Mouse (Mus musculus) hindbrain, postnatal 0 days (tissue): ENCODE data around the gene Sptb. TPM values are rescaled to one million over a fixed set of nuclear protein-coding genes. Genes with fewer than 3 reads are reported as not detected.
A peak's percentile ranks its signal among the peaks of the same experiment; 100 is the strongest.

ENCODE experiments used
- ATAC-seq: fragments of 200-750 bp; cut with Nextera tagmentation; 2 replicates; pipeline ENCODE4 v1.8.0; 2017; ENCODE audit warnings: mild to moderate bottlenecking, moderate TSS enrichment, moderate library complexity
- DNase-seq: peaks from one replicate; pipeline ENCODE4 v3.0.0-alpha.2; 2015; ENCODE audit warnings: low spot score
- H3K27ac ChIP-seq: fragments of 300-500 bp; sonication (generic); 2 replicates; pipeline ENCODE4 v1.5.1; 2014; ENCODE audit warnings: mild to moderate bottlenecking
- H3K27me3 ChIP-seq: fragments of 300-500 bp; sonication (generic); 2 replicates; pipeline ENCODE4 v1.6.1; 2014; ENCODE audit warnings: low read length, mixed read lengths; ENCODE audit not compliant: insufficient read depth
- H3K36me3 ChIP-seq: fragments of 300-500 bp; sonication (generic); 2 replicates; pipeline ENCODE4 v1.6.1; 2014; ENCODE audit warnings: low read length, mixed read lengths; ENCODE audit not compliant: insufficient read depth
- H3K4me1 ChIP-seq: fragments of 300-500 bp; sonication (generic); 2 replicates; pipeline ENCODE4 v1.6.1; 2014; ENCODE audit warnings: antibody characterized with exemption, low read length, mixed read lengths; ENCODE audit not compliant: insufficient read depth
- H3K4me2 ChIP-seq: fragments of 300-500 bp; sonication (generic); 2 replicates; pipeline ENCODE4 v1.6.1; 2014; ENCODE audit warnings: low read depth, mild to moderate bottlenecking, low read length, moderate library complexity, mixed read lengths
- H3K4me3 ChIP-seq: fragments of 300-500 bp; sonication (generic); 2 replicates; pipeline ENCODE4 v1.5.1; 2014; ENCODE audit warnings: low read length
- H3K9ac ChIP-seq: fragments of 300-500 bp; sonication (generic); replicated peaks from 2 replicates; pipeline ENCODE4 v1.6.1; 2014; ENCODE audit warnings: mild to moderate bottlenecking, low read length, moderate library complexity, mixed read lengths
- H3K9me3 ChIP-seq: fragments of 300-500 bp; sonication (generic); 2 replicates; pipeline ENCODE4 v1.6.1; 2016; ENCODE audit warnings: low read length, mixed read lengths
- CTCF ChIP-seq: IDR thresholded peaks from 2 replicates; pipeline ENCODE4 v1.5.1; 2016; ENCODE audit warnings: antibody characterized with exemption, control low read depth, low read depth
- WGBS: fragments of 180-500 bp; shearing (Covaris S2); extraction: QIAGEN DNeasy Blood & Tissue Kit; methylation state at CpG from one replicate; pipeline ENCODE4 v1.1.7; 2014; 5-methylcytosine and 5-hydroxymethylcytosine counted together
- polyA plus RNA-seq: library from polyadenylated mRNA; unstranded; fragments of >200 nt; fragmentation: Nextera tagmentation; extraction: Ambion mirVana; gene quantifications from 2 replicates; pipeline ENCODE4 v1.2.1, GENCODE M21; 2015
- total RNA-seq: library from RNA; depleted of rRNA; stranded (reverse); fragments of >200 nt; gene quantifications from 2 replicates; pipeline ENCODE4 v1.2.3, GENCODE M21; 2014

The Sptb gene
- total and polyA plus RNA-seq, 2 experiments from 2014 or later, result 5.8 to 45.4 TPM

DNA sequence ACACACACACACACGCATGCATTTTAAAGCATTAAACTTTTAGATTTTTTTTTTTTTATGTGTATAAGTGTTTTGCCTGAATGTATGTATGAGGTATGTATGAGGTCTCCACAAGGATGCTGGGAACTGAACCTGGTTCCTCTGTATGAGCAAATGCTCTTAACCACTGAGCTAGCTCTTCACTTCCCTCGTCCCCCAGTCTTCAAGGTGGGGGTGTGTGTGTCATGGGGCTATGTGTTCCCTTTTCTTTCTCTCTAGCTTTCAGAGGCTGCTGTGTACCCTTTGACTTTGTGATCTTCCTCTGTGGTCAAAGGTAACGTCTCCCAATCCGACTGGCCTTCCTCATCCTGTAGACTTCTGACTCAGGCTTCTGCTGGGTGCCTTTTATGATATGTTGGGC is 157.4 kb downstream of the Sptb start:
- TF ChIP-seq CTCF, result no peak
- ATAC-seq, result no peak
- Histone ChIP-seq H3K9me3 (no peaks in the 10 kb centered on the region), H3K4me1 (no peaks in the 10 kb centered on the region), H3K27me3 (no peaks in the 10 kb centered on the region), H3K4me2 (no peak overlapping the region), H3K4me3 (no peak overlapping the region), H3K9ac (no peak overlapping the region), H3K36me3 (no peaks in the 10 kb centered on the region), H3K27ac (no peak overlapping the region)
- WGBS, result 93% methylated on average over 4 of the region's 4 CpGs
- DNase-seq, result no peak

GRCm38 (mm10) chr12:76552321-76552720 is 158.0 kb downstream of the Sptb start:
- H3K9me3 ChIP-seq, result no peaks in the 10 kb centered on the region
- 37% methylated on average over 8 of the region's 8 CpGs for WGBS
- H3K27ac ChIP-seq, result no peak overlapping the region
- no peak overlapping the region for H3K9ac ChIP-seq
- H3K4me1 ChIP-seq, result peaks cover 4% of the 10 kb centered on the region
- no peaks in the 10 kb centered on the region for H3K27me3 ChIP-seq
- no peak for TF ChIP-seq CTCF
- no peaks in the 10 kb centered on the region for H3K36me3 ChIP-seq
- H3K4me3 ChIP-seq, result no peak overlapping the region
- no peak for DNase-seq
- ATAC-seq, result no peak
- H3K4me2 ChIP-seq, result no peak overlapping the region

GRCm38 (mm10) chr12:76549203-76549602 is 161.1 kb downstream of the Sptb start:
- H3K4me3 ChIP-seq, result no peak overlapping the region
- DNase-seq (no peak), ATAC-seq (no peak)
- H3K27me3 ChIP-seq, result no peaks in the 10 kb centered on the region
- H3K4me2 ChIP-seq, result no peak overlapping the region
- no peaks in the 10 kb centered on the region for H3K36me3 ChIP-seq
- no peak for TF ChIP-seq CTCF
- no peaks in the 10 kb centered on the region for H3K9me3 ChIP-seq
- H3K4me1 ChIP-seq, result peaks cover 13% of the 10 kb centered on the region
- H3K27ac ChIP-seq, result no peak overlapping the region
- H3K9ac ChIP-seq, result no peak overlapping the region
- 79% methylated on average over 3 of the region's 3 CpGs for WGBS

GRCm38 (mm10) chr12:76548082-76548423 is 162.3 kb downstream of the Sptb start:
- H3K9ac ChIP-seq, result no peak overlapping the region
- 37% methylated on average over 7 of the region's 7 CpGs for WGBS
- DNase-seq, result no peak
- no peak overlapping the region for H3K4me3 ChIP-seq
- H3K4me1 ChIP-seq, result peaks cover 13% of the 10 kb centered on the region
- H3K36me3 ChIP-seq, result no peaks in the 10 kb centered on the region
- H3K4me2 ChIP-seq, result no peak overlapping the region
- no peak for TF ChIP-seq CTCF
- no peak overlapping the region for H3K27ac ChIP-seq
- no peaks in the 10 kb centered on the region for H3K9me3 ChIP-seq
- no peak for ATAC-seq
- H3K27me3 ChIP-seq, result no peaks in the 10 kb centered on the region

GRCm38 (mm10) chr12:76547409-76548081 is 162.8 kb downstream of the Sptb start:
- 0 out of 2 replicates have a peak, but pooled peaks have one; percentile 8 for ATAC-seq
- no peak for DNase-seq
- peak overlapping the region; percentile 53 for H3K4me2 ChIP-seq
- peak overlapping the region; percentile 9; the same call in 1 of the 2 replicates for H3K4me3 ChIP-seq
- H3K36me3 ChIP-seq, result no peaks in the 10 kb centered on the region
- TF ChIP-seq CTCF, result no peak
- H3K4me1 ChIP-seq, result peaks cover 13% of the 10 kb centered on the region
- 31% methylated on average over 13 of the region's 13 CpGs for WGBS
- no peak overlapping the region for H3K27ac ChIP-seq
- H3K27me3 ChIP-seq, result no peaks in the 10 kb centered on the region
- H3K9me3 ChIP-seq, result no peaks in the 10 kb centered on the region
- no peak overlapping the region for H3K9ac ChIP-seq

DNA sequence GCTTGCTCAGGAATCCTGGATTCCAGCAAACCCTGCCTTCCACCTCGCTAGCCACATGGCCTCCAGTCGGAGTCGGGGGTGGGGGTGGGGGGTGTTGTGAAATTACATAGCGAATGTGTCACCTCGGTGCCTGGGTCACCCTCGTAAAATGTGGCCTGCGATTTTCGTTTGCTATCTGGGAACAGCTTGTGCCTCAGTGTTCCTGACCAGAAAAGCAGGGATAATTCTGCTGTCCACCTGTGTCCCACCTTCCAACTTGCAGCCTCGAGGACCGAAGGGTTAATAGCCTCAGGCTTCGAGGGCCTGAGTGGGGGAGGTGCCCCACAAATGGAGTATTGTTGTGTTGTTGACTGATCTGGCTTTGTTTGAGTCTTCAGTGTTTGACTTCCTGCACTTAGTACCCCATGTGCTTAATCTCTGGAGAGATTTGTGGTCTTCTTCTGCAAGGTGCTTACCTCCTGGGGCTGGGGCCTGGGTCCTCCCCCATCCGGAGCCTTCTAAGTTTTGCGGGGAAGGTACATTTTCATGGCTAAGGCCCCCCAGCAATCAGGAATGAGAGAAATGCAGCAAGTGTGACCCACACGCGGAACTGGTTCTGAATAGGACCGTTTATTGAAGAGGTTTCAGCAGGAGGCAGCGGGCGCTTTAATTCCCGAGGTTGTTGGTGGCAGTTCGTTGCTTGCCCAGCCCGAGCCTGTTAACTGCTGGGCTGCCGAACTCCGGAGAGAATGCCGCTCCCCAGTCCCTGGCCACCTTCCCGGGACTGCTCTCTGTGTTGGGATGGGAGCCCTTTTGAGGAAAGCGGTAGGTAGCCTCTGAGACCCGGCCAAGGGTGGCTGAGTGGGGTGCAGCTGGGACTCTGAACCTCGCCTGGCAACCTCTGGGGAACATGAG is 163.7 kb downstream of the Sptb start:
- Histone ChIP-seq H3K27ac (no peak overlapping the region), H3K36me3 (no peaks in the 10 kb centered on the region), H3K9ac (peak overlapping the region; percentile 28), H3K27me3 (no peaks in the 10 kb centered on the region), H3K4me2 (peak overlapping the region; percentile 53), H3K9me3 (no peaks in the 10 kb centered on the region), H3K4me3 (peak overlapping the region; percentile 9), H3K4me1 (peaks cover 13% of the 10 kb centered on the region)
- ATAC-seq (peak; percentile 71), DNase-seq (peak; percentile 64)
- TF ChIP-seq CTCF, result no peak
- WGBS, result 7% methylated on average over 28 of the region's 28 CpGs
